Mouse (Mus musculus) olfactory bulb, adult 2 months (tissue): Measurements from ENCODE around the gene Ms4a15. TPM values are rescaled to one million over a fixed set of nuclear protein-coding genes. Genes with fewer than 3 reads are reported as not detected.

ENCODE experiments used
- H3K27ac ChIP-seq: fragments of 200-500 bp; 2 replicates; pipeline ENCODE4 v1.5.1; 2012; ENCODE audit warnings: low read depth, low read length; ENCODE audit not compliant: insufficient read depth
- H3K4me1 ChIP-seq: fragments of 200-500 bp; 2 replicates; pipeline ENCODE4 v1.6.1; 2012; ENCODE audit warnings: low read length; ENCODE audit not compliant: control insufficient read depth, insufficient read depth
- H3K4me3 ChIP-seq: fragments of 200-500 bp; 2 replicates; pipeline ENCODE4 v1.5.1; 2012; ENCODE audit warnings: mild to moderate bottlenecking, low read depth, low read length, moderate library complexity; ENCODE audit not compliant: insufficient read depth
- CTCF ChIP-seq: fragments of 200-500 bp; IDR thresholded peaks from 2 replicates; pipeline ENCODE4 v1.5.1; 2012; ENCODE audit warnings: low read depth, mild to moderate bottlenecking, low read length, moderate library complexity; ENCODE audit not compliant: insufficient read depth
- POLR2A ChIP-seq: fragments of 200-500 bp; IDR thresholded peaks from 2 replicates; pipeline ENCODE4 v1.6.1; 2012; ENCODE audit warnings: mild to moderate bottlenecking, low read depth, low read length, moderate library complexity; ENCODE audit not compliant: insufficient read depth
- WGBS: fragments of 180-500 bp; shearing (Covaris S2); methylation state at CpG from one replicate; pipeline ENCODE4 v1.1.7; 2018; 5-methylcytosine and 5-hydroxymethylcytosine counted together
- polyA plus RNA-seq: library from polyadenylated mRNA; stranded (reverse); fragments of >200 nt; gene quantifications from 2 replicates; pipeline ENCODE4 v1.2.4, GENCODE M21; 2012; ENCODE audit warnings: low replicate concordance; ENCODE audit not compliant: missing spikeins, insufficient read depth, insufficient read length

Gene Ms4a15
- polyA plus RNA-seq, 1 experiment, result not detected

GRCm38 (mm10) chr19:10972660-10973059, 20.4 kb downstream of the Ms4a15 start:
- 33% methylated on average over 3 of the region's 3 CpGs for WGBS
- Histone ChIP-seq H3K4me1 (no peaks in the 10 kb centered on the region), H3K4me3 (no peak overlapping the region), H3K27ac (no peak overlapping the region)
- no peak for TF ChIP-seq CTCF
- TF ChIP-seq POLR2A, result no peak

GRCm38 (mm10) chr19:10970457-10970856, 22.6 kb downstream of the Ms4a15 start:
- no peak overlapping the region for H3K4me3 ChIP-seq
- no peak for TF ChIP-seq POLR2A
- H3K27ac ChIP-seq, result no peak overlapping the region
- 80% methylated on average over 3 of the region's 3 CpGs for WGBS
- no peaks in the 10 kb centered on the region for H3K4me1 ChIP-seq

- WGBS, result 92% methylated on average over 7 of the region's 7 CpGs
- no peaks in the 10 kb centered on the region for H3K4me1 ChIP-seq
- no peak overlapping the region for H3K4me3 ChIP-seq
- no peak overlapping the region for H3K27ac ChIP-seq
- TF ChIP-seq CTCF, result no peak
- no peak for TF ChIP-seq POLR2A
These were observed 24.5 kb downstream of the Ms4a15 start for GRCm38 (mm10) chr19:10968578-10968977.

GRCm38 (mm10) chr19:10965721-10966120, 27.3 kb downstream of the Ms4a15 start:
- no peak overlapping the region for H3K4me3 ChIP-seq
- WGBS, result 91% methylated on average over 7 of the region's 7 CpGs
- H3K27ac ChIP-seq, result no peak overlapping the region
- no peak for TF ChIP-seq CTCF
- TF ChIP-seq POLR2A, result no peak
- no peaks in the 10 kb centered on the region for H3K4me1 ChIP-seq

- no peak overlapping the region for H3K4me3 ChIP-seq
- H3K4me1 ChIP-seq, result peaks cover 2% of the 10 kb centered on the region; the same call in 1 of the 2 replicates
- H3K27ac ChIP-seq, result no peak overlapping the region
- WGBS, result 51% methylated on average over 12 of the region's 12 CpGs
- TF ChIP-seq POLR2A, result no peak
- TF ChIP-seq CTCF, result no peak
These were observed 33.1 kb downstream of the Ms4a15 start for GRCm38 (mm10) chr19:10959978-10960346.

- TF ChIP-seq POLR2A (no peak), CTCF (no peak)
- H3K4me3 ChIP-seq, result no peak overlapping the region
- WGBS, result 31% methylated on average over 11 of the region's 11 CpGs
- H3K27ac ChIP-seq, result no peak overlapping the region
- H3K4me1 ChIP-seq, result peaks cover 2% of the 10 kb centered on the region; the same call in 1 of the 2 replicates
These were observed 33.7 kb downstream of the Ms4a15 start for GRCm38 (mm10) chr19:10959085-10959977.

- Histone ChIP-seq H3K27ac (no peak overlapping the region; the same call in 1 of the 2 replicates), H3K4me3 (no peak overlapping the region), H3K4me1 (peaks cover 12% of the 10 kb centered on the region)
- 33% methylated on average over 11 of the region's 11 CpGs for WGBS
- TF ChIP-seq CTCF (no peak), POLR2A (no peak)
These were observed 40.8 kb downstream of the Ms4a15 start for GRCm38 (mm10) chr19:10952021-10952939.

- TF ChIP-seq POLR2A, result no peak
- TF ChIP-seq CTCF, result no peak
- 20% methylated on average over 9 of the region's 9 CpGs for WGBS
- H3K4me3 ChIP-seq, result peak overlapping the region; percentile 25
- peaks cover 19% of the 10 kb centered on the region for H3K4me1 ChIP-seq
- peak overlapping the region; percentile 41; the same call in 1 of the 2 replicates for H3K27ac ChIP-seq
These were observed 43.5 kb downstream of the Ms4a15 start for GRCm38 (mm10) chr19:10949558-10949957.

GRCm38 (mm10) chr19:10949112-10949511, 43.9 kb downstream of the Ms4a15 start, which contains the start of gene Ccdc86:
Ccdc86 (minus strand) TSS chr19:10949266.
- Histone ChIP-seq H3K4me3 (peak within 1 kb of the TSS; percentile 52), H3K4me1 (peaks cover 19% of the 10 kb centered on the region), H3K27ac (peak within 1 kb of the TSS; percentile 41; the same call in 1 of the 2 replicates)
- under 1% methylated on average over 30 of the region's 30 CpGs for WGBS
- no peak for TF ChIP-seq CTCF
- 0 out of 2 replicates have a peak, but pooled peaks have one; percentile 16 for TF ChIP-seq POLR2A
